Mouse (Mus musculus) cerebral cortex, adult 2 months (tissue): ENCODE measurements around the gene Rpl26.

Experiments used
- WGBS: fragments of 180-500 bp; shearing (Covaris S2); methylation state at CpG from one replicate; pipeline ENCODE4 v1.1.7; 2018; 5-methylcytosine and 5-hydroxymethylcytosine counted together

The Rpl26 gene

GRCm38 (mm10) chr11:68914566-68914965 lies 13.2 kb downstream of the Rpl26 start:
- WGBS, result 90% methylated on average over 4 of the region's 4 CpGs

GRCm38 (mm10) chr11:68923191-68923590 lies 21.8 kb downstream of the Rpl26 start:
- WGBS, result 84% methylated on average over 3 of the region's 3 CpGs

GRCm38 (mm10) chr11:68924749-68925148 lies 23.4 kb downstream of the Rpl26 start:
- 97% methylated on average over 2 of the region's 2 CpGs for WGBS

- 84% methylated on average over 3 of the region's 3 CpGs for WGBS
Measured at GRCm38 (mm10) chr11:68926981-68927380, 25.6 kb downstream of the Rpl26 start, which contains the start of gene Odf4. Gene Odf4 (minus strand): TSS chr11:68927081.

- whole genome bisulfite sequencing, result 75% methylated on average over 6 of the region's 6 CpGs
Measured at GRCm38 (mm10) chr11:68929947-68930346, 28.6 kb downstream of the Rpl26 start.

GRCm38 (mm10) chr11:68933885-68934507 lies 32.6 kb downstream of the Rpl26 start:
- WGBS, result 57% methylated on average over 5 of the region's 5 CpGs

- WGBS, result 91% methylated on average over 4 of the region's 4 CpGs
Measured at GRCm38 (mm10) chr11:68936951-68937350, 35.6 kb downstream of the Rpl26 start.

- under 1% methylated on average over 16 of the region's 16 CpGs for WGBS
Measured at GRCm38 (mm10) chr11:68939451-68940304, 38.3 kb downstream of the Rpl26 start.

- WGBS, result 31% methylated on average over 4 of the region's 4 CpGs
Measured at GRCm38 (mm10) chr11:68940516-68940915, 39.1 kb downstream of the Rpl26 start.

GRCm38 (mm10) chr11:68942731-68943130 lies 41.3 kb downstream of the Rpl26 start:
- 86% methylated on average over 8 of the region's 8 CpGs for WGBS

- WGBS, result 89% methylated on average over 2 of the region's 2 CpGs
Measured at GRCm38 (mm10) chr11:68945245-68945644, 43.9 kb downstream of the Rpl26 start.

- 82% methylated on average over 4 of the region's 4 CpGs for WGBS
Measured at GRCm38 (mm10) chr11:68946001-68946400, 44.6 kb downstream of the Rpl26 start.

GRCm38 (mm10) chr11:68946806-68947440 lies 45.5 kb downstream of the Rpl26 start:
- WGBS, result 25% methylated on average over 16 of the region's 16 CpGs

GRCm38 (mm10) chr11:68947542-68947993 lies 46.2 kb downstream of the Rpl26 start:
- 25% methylated on average over 12 of the region's 12 CpGs for WGBS

- WGBS, result 41% methylated on average over 13 of the region's 13 CpGs
Measured at GRCm38 (mm10) chr11:68953903-68954302, 52.5 kb downstream of the Rpl26 start.

GRCm38 (mm10) chr11:68954408-68954807 lies 53.0 kb downstream of the Rpl26 start:
- WGBS, result 3% methylated on average over 17 of the region's 17 CpGs

GRCm38 (mm10) chr11:68955473-68955872 lies 54.1 kb downstream of the Rpl26 start:
- WGBS, result 53% methylated on average over 5 of the region's 5 CpGs

GRCm38 (mm10) chr11:68956107-68956506 lies 54.7 kb downstream of the Rpl26 start:
- WGBS, result 45% methylated on average over 3 of the region's 3 CpGs
